Mouse (Mus musculus): ENCODE measurements around the gene Rnf187.

DNA sequence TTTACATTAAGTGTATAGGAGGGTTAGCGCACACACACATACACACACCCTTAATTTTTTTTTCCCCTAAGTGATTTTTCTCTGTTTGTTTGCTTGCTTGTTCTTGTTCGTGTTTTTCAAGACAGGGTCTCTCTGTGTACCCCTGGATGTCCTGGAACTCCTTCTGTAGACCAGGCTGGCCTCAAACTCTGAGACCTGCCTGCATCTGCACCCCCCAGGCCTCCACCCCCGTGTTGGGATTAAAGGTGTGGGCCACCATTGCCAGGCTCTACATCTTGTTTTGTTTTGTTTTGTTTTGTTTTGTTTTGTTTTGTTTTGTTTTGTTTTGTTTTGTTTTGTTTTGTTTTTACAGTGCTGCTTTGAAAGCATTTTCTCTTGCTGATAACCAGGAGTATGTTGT lies 8.6 kb upstream of the Rnf187 start:
- no peak for TF ChIP-seq CTCF (IDR thresholded peaks at IDR 0.05; ENCODE audit: borderline replicate concordance, insufficient read depth, low read depth, low read length)
- TF ChIP-seq POLR2A (IDR thresholded peaks at IDR 0.05; ENCODE audit: borderline replicate concordance, insufficient read depth, low read length), result no peak
